Mouse (Mus musculus): ENCODE data around the gene Slc35a2. TPM values are rescaled to one million over a fixed set of nuclear protein-coding genes. Genes with fewer than 3 reads are reported as not detected.
A peak's percentile ranks its signal among the peaks of the same experiment; 100 is the strongest.

Gene Slc35a2
- total and polyA plus RNA-seq, 3 experiments, result 13.5 to 75.8 (median 39.4) TPM

GRCm38 (mm10) chrX:7865786-7866185, 18.0 kb upstream of the Slc35a2 start:
- Histone ChIP-seq H3K27me3 (ENCODE audit: insufficient read depth, low read length) (no peaks in the 10 kb centered on the region), H3K36me3 (replicated peaks) (peaks cover 71% of the 10 kb centered on the region), H3K4me3 (ENCODE audit: low read depth, low read length) (no peak overlapping the region), H3K4me1 (ENCODE audit: insufficient read depth, low read depth, low read length) (no peaks in the 10 kb centered on the region; the same call in 1 of the 2 replicates), H3K9me3 (replicated peaks) (no peaks in the 10 kb centered on the region)
- DNase-seq (ENCODE audit: low spot score) (no peak), ATAC-seq (ENCODE audit: extremely low read depth, insufficient number of reproducible peaks, low FRiP score, poor library complexity, severe bottlenecking) (no peak)
- TF ChIP-seq GATA2 (IDR thresholded peaks at IDR 0.05; ENCODE audit: borderline replicate concordance, low read depth, low read length) (no peak), CTCF (IDR thresholded peaks at IDR 0.05; ENCODE audit: low read depth, low read length) (no peak), TAL1 (conservative IDR thresholded peaks at IDR 0.05; ENCODE audit: low read depth, low read length) (no peak), GATA1 (IDR thresholded peaks at IDR 0.05; ENCODE audit: borderline replicate concordance, low read length) (no peak), POLR2AphosphoS5 (IDR thresholded peaks at IDR 0.05; ENCODE audit: insufficient replicate concordance, low read depth, low read length) (no peak)

GRCm38 (mm10) chrX:7867141-7867540, 16.7 kb upstream of the Slc35a2 start:
- H3K36me3 ChIP-seq (replicated peaks), result peaks cover 70% of the 10 kb centered on the region
- H3K4me1 ChIP-seq (ENCODE audit: insufficient read depth, low read depth, low read length), result no peaks in the 10 kb centered on the region; the same call in 1 of the 2 replicates
- ATAC-seq (ENCODE audit: extremely low read depth, insufficient number of reproducible peaks, low FRiP score, poor library complexity, severe bottlenecking) (no peak), DNase-seq (ENCODE audit: low spot score) (no peak)
- TF ChIP-seq GATA2 (IDR thresholded peaks at IDR 0.05; ENCODE audit: borderline replicate concordance, low read depth, low read length) (no peak), TAL1 (conservative IDR thresholded peaks at IDR 0.05; ENCODE audit: low read depth, low read length) (no peak), GATA1 (IDR thresholded peaks at IDR 0.05; ENCODE audit: borderline replicate concordance, low read length) (no peak), POLR2AphosphoS5 (IDR thresholded peaks at IDR 0.05; ENCODE audit: insufficient replicate concordance, low read depth, low read length) (no peak), CTCF (IDR thresholded peaks at IDR 0.05; ENCODE audit: low read depth, low read length) (no peak)
- H3K9me3 ChIP-seq (replicated peaks), result no peaks in the 10 kb centered on the region
- no peaks in the 10 kb centered on the region for H3K27me3 ChIP-seq (ENCODE audit: insufficient read depth, low read length)
- H3K4me3 ChIP-seq (ENCODE audit: low read depth, low read length), result no peak overlapping the region

- H3K9me3 ChIP-seq (replicated peaks), result no peaks in the 10 kb centered on the region
- ATAC-seq (ENCODE audit: extremely low read depth, insufficient number of reproducible peaks, low FRiP score, poor library complexity, severe bottlenecking) (no peak), DNase-seq (ENCODE audit: low spot score) (no peak)
- H3K27me3 ChIP-seq (ENCODE audit: insufficient read depth, low read length), result no peaks in the 10 kb centered on the region
- H3K36me3 ChIP-seq (replicated peaks), result peaks cover 72% of the 10 kb centered on the region
- no peaks in the 10 kb centered on the region; the same call in 1 of the 2 replicates for H3K4me1 ChIP-seq (ENCODE audit: insufficient read depth, low read depth, low read length)
- H3K4me3 ChIP-seq (ENCODE audit: low read depth, low read length), result no peak overlapping the region
- TF ChIP-seq GATA2 (IDR thresholded peaks at IDR 0.05; ENCODE audit: borderline replicate concordance, low read depth, low read length) (no peak), POLR2AphosphoS5 (IDR thresholded peaks at IDR 0.05; ENCODE audit: insufficient replicate concordance, low read depth, low read length) (no peak), TAL1 (conservative IDR thresholded peaks at IDR 0.05; ENCODE audit: low read depth, low read length) (no peak), CTCF (IDR thresholded peaks at IDR 0.05; ENCODE audit: low read depth, low read length) (no peak), GATA1 (IDR thresholded peaks at IDR 0.05; ENCODE audit: borderline replicate concordance, low read length) (no peak)
Measured at GRCm38 (mm10) chrX:7868506-7868905, 15.3 kb upstream of the Slc35a2 start.

GRCm38 (mm10) chrX:7869826-7870225, 14.0 kb upstream of the Slc35a2 start:
- H3K9me3 ChIP-seq (replicated peaks), result no peaks in the 10 kb centered on the region
- no peak for DNase-seq (ENCODE audit: low spot score)
- peaks cover 79% of the 10 kb centered on the region for H3K36me3 ChIP-seq (replicated peaks)
- no peak overlapping the region for H3K4me3 ChIP-seq (ENCODE audit: low read depth, low read length)
- no peaks in the 10 kb centered on the region for H3K27me3 ChIP-seq (ENCODE audit: insufficient read depth, low read length)
- ATAC-seq (ENCODE audit: extremely low read depth, insufficient number of reproducible peaks, low FRiP score, poor library complexity, severe bottlenecking), result no peak
- H3K4me1 ChIP-seq (ENCODE audit: insufficient read depth, low read depth, low read length), result no peaks in the 10 kb centered on the region
- TF ChIP-seq GATA1 (IDR thresholded peaks at IDR 0.05; ENCODE audit: borderline replicate concordance, low read length) (no peak), TAL1 (conservative IDR thresholded peaks at IDR 0.05; ENCODE audit: low read depth, low read length) (no peak), POLR2AphosphoS5 (IDR thresholded peaks at IDR 0.05; ENCODE audit: insufficient replicate concordance, low read depth, low read length) (no peak), CTCF (IDR thresholded peaks at IDR 0.05; ENCODE audit: low read depth, low read length) (no peak), GATA2 (IDR thresholded peaks at IDR 0.05; ENCODE audit: borderline replicate concordance, low read depth, low read length) (no peak)

GRCm38 (mm10) chrX:7878007-7878419, 5.8 kb upstream of the Slc35a2 start, which contains the start of gene Pim2:
Gene Pim2 (plus strand): TSS chrX:7878262.
- peak; percentile 79 for DNase-seq (ENCODE audit: low spot score)
- Histone ChIP-seq H3K9me3 (replicated peaks) (no peaks in the 10 kb centered on the region), H3K36me3 (replicated peaks) (peaks cover 52% of the 10 kb centered on the region), H3K4me3 (ENCODE audit: low read depth, low read length) (peak within 1 kb of the TSS; percentile 78), H3K4me1 (ENCODE audit: insufficient read depth, low read depth, low read length) (peaks cover 24% of the 10 kb centered on the region), H3K27me3 (ENCODE audit: insufficient read depth, low read length) (no peaks in the 10 kb centered on the region)
- no peak for TF ChIP-seq GATA1 (IDR thresholded peaks at IDR 0.05; ENCODE audit: borderline replicate concordance, low read length)
- TF ChIP-seq TAL1 (conservative IDR thresholded peaks at IDR 0.05; ENCODE audit: low read depth, low read length), result no peak
- no peak for TF ChIP-seq POLR2AphosphoS5 (IDR thresholded peaks at IDR 0.05; ENCODE audit: insufficient replicate concordance, low read depth, low read length)
- TF ChIP-seq CTCF (IDR thresholded peaks at IDR 0.05; ENCODE audit: low read depth, low read length), result no peak
- no peak for TF ChIP-seq GATA2 (IDR thresholded peaks at IDR 0.05; ENCODE audit: borderline replicate concordance, low read depth, low read length)
- ATAC-seq (ENCODE audit: extremely low read depth, insufficient number of reproducible peaks, low FRiP score, poor library complexity, severe bottlenecking), result peak; percentile 86

GRCm38 (mm10) chrX:7878495-7878894, 5.3 kb upstream of the Slc35a2 start:
- no peaks in the 10 kb centered on the region for H3K27me3 ChIP-seq (ENCODE audit: insufficient read depth, low read length)
- peak overlapping the region; percentile 78 for H3K4me3 ChIP-seq (ENCODE audit: low read depth, low read length)
- peaks cover 24% of the 10 kb centered on the region for H3K4me1 ChIP-seq (ENCODE audit: insufficient read depth, low read depth, low read length)
- DNase-seq (ENCODE audit: low spot score) (no peak), ATAC-seq (ENCODE audit: extremely low read depth, insufficient number of reproducible peaks, low FRiP score, poor library complexity, severe bottlenecking) (no peak)
- H3K36me3 ChIP-seq (replicated peaks), result peaks cover 47% of the 10 kb centered on the region
- TF ChIP-seq TAL1 (conservative IDR thresholded peaks at IDR 0.05; ENCODE audit: low read depth, low read length) (no peak), GATA1 (IDR thresholded peaks at IDR 0.05; ENCODE audit: borderline replicate concordance, low read length) (no peak), POLR2AphosphoS5 (IDR thresholded peaks at IDR 0.05; ENCODE audit: insufficient replicate concordance, low read depth, low read length) (no peak), GATA2 (IDR thresholded peaks at IDR 0.05; ENCODE audit: borderline replicate concordance, low read depth, low read length) (no peak), CTCF (IDR thresholded peaks at IDR 0.05; ENCODE audit: low read depth, low read length) (no peak)
- no peaks in the 10 kb centered on the region for H3K9me3 ChIP-seq (replicated peaks)

Measured in G1E (cell line).